Mouse (Mus musculus) intestine, embryonic 16.5 days (tissue): Measurements from ENCODE around the gene Nkain2. TPM values are rescaled to one million over a fixed set of nuclear protein-coding genes. Genes with fewer than 3 reads are reported as not detected.

Experiments
- ATAC-seq: fragments of 200-750 bp; cut with Nextera tagmentation; 2 replicates; pipeline ENCODE4 v1.8.0; 2017; ENCODE audit warnings: moderate TSS enrichment, moderate library complexity
- H3K27ac ChIP-seq: fragments of 300-500 bp; sonication (generic); 2 replicates; pipeline ENCODE4 v1.5.1; 2014; ENCODE audit warnings: mild to moderate bottlenecking, low read length
- H3K27me3 ChIP-seq: fragments of 300-500 bp; sonication (generic); replicated peaks from 2 replicates; pipeline ENCODE4 v1.6.1; 2014; ENCODE audit warnings: low read length, control low read depth, mixed read lengths; ENCODE audit not compliant: control insufficient read depth, insufficient read depth
- H3K36me3 ChIP-seq: fragments of 300-500 bp; sonication (generic); 2 replicates; pipeline ENCODE4 v1.6.1; 2014; ENCODE audit warnings: low read length, control low read depth; ENCODE audit not compliant: control insufficient read depth, insufficient read depth
- H3K4me1 ChIP-seq: fragments of 300-500 bp; sonication (generic); 2 replicates; pipeline ENCODE4 v1.6.1; 2014; ENCODE audit warnings: low read length, control low read depth, mixed read lengths; ENCODE audit not compliant: control insufficient read depth, insufficient read depth
- H3K4me2 ChIP-seq: fragments of 300-500 bp; sonication (generic); 2 replicates; pipeline ENCODE4 v1.6.1; 2014; ENCODE audit warnings: low read depth, low read length, control low read depth
- H3K4me3 ChIP-seq: fragments of 300-500 bp; sonication (generic); 2 replicates; pipeline ENCODE4 v1.5.1; 2014; ENCODE audit warnings: mild to moderate bottlenecking, low read length
- H3K9ac ChIP-seq: fragments of 300-500 bp; sonication (generic); 2 replicates; pipeline ENCODE4 v1.6.1; 2014; ENCODE audit warnings: low read depth, low read length
- H3K9me3 ChIP-seq: fragments of 300-500 bp; sonication (generic); 2 replicates; pipeline ENCODE4 v1.6.1; 2016; ENCODE audit warnings: low read length, control low read depth; ENCODE audit not compliant: control insufficient read depth
- WGBS: fragments of 180-500 bp; shearing (Covaris S2); extraction: QIAGEN DNeasy Blood & Tissue Kit; methylation state at CpG from one replicate; pipeline ENCODE4 v1.1.7; 2014; 5-methylcytosine and 5-hydroxymethylcytosine counted together
- polyA plus RNA-seq: library from polyadenylated mRNA; unstranded; fragments of >200 nt; fragmentation: Nextera tagmentation; extraction: Ambion mirVana; gene quantifications from 2 replicates; pipeline ENCODE4 v1.2.1, GENCODE M21; 2015

Nkain2 gene
- polyA plus RNA-seq, 1 experiment from 2014 or later: 0.61 TPM

DNA sequence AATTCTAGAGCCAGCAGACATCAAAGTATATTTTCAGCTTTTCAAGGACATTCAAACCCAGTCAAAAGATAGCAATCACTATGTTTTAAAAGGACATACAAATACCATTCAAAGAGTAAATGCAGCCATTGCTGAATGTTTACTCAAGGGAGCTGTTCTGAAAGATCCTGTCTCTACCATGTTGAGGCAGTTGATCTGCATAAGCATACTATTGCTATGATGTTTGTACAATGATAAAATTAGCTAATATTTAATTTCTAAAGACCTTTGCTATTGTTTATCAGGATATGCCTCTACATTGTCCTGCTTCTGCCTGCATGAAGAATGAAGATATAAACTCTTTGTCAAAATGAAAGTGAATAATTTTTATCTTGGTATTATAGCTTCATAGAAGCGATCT, 606.6 kb downstream of the Nkain2 start:
- no peak overlapping the region for H3K9ac ChIP-seq
- no peaks in the 10 kb centered on the region for H3K36me3 ChIP-seq
- peak; percentile 91 for ATAC-seq
- no peaks in the 10 kb centered on the region for H3K9me3 ChIP-seq
- no peaks in the 10 kb centered on the region for H3K4me1 ChIP-seq
- no peak overlapping the region for H3K27ac ChIP-seq
- H3K4me2 ChIP-seq: no peak overlapping the region
- no peak overlapping the region for H3K4me3 ChIP-seq
- WGBS: 55% methylated on average over 1 of the region's 1 CpGs
- H3K27me3 ChIP-seq: no peaks in the 10 kb centered on the region

DNA sequence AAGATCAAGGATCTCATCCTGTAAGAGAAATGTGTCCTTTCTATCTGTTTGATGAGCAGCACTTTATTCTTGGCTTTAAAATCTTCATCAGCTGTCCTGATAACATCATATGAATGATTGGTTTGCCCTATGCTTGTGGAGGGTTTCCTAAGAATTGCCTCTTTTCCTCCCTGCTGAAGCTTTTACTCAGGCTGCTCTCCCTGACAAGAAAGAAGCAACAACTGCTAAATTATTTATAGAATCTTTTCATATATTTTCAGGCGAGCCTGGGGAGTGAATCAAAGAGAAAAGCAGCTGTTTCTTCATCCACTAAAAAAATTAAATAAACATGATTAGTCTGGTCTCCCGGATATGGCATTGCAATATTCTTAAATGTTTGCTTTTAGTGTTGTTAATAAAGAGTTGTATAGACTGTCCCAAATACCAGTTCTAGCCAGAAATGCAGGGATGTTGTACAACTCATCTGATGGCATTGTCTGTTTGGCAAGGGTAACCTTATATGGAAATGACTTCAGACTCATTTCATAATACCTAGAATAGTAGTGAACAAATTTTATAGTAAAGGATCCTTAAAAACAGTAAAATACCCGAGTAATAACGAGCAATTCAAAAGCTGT, 646.9 kb downstream of the Nkain2 start:
- H3K4me2 ChIP-seq: no peak overlapping the region
- 54% methylated on average over 4 of the region's 4 CpGs for WGBS
- H3K4me1 ChIP-seq: no peaks in the 10 kb centered on the region
- no peaks in the 10 kb centered on the region for H3K36me3 ChIP-seq
- no peak for ATAC-seq
- H3K4me3 ChIP-seq: no peak overlapping the region
- H3K9me3 ChIP-seq: no peaks in the 10 kb centered on the region
- H3K9ac ChIP-seq: no peak overlapping the region
- no peak overlapping the region for H3K27ac ChIP-seq
- no peaks in the 10 kb centered on the region for H3K27me3 ChIP-seq

DNA sequence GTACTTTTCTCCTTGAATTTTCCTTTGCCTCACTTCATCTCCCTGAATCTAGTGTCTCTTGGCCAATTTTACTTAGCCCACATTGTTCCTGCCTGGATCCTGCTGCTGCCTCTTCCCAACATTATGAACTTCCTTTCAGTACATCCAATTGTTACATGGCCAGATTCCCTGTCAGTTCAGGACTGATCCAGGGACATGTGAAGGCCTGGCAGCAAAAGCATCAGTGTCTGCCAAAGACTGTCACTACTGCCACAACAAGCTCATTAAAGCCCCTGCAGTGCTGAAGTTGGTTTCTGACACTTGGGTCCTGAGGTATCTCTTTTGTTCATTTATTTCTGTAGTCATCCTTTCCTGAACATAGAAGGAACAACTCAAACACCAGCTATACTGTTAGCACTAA, 649.1 kb downstream of the Nkain2 start:
- no peaks in the 10 kb centered on the region for H3K36me3 ChIP-seq
- no peak overlapping the region for H3K4me2 ChIP-seq
- H3K9me3 ChIP-seq: no peaks in the 10 kb centered on the region
- H3K9ac ChIP-seq: no peak overlapping the region
- no peak overlapping the region for H3K4me3 ChIP-seq
- H3K27me3 ChIP-seq: no peaks in the 10 kb centered on the region
- no peak overlapping the region for H3K27ac ChIP-seq
- no peaks in the 10 kb centered on the region for H3K4me1 ChIP-seq
- ATAC-seq: no peak

DNA sequence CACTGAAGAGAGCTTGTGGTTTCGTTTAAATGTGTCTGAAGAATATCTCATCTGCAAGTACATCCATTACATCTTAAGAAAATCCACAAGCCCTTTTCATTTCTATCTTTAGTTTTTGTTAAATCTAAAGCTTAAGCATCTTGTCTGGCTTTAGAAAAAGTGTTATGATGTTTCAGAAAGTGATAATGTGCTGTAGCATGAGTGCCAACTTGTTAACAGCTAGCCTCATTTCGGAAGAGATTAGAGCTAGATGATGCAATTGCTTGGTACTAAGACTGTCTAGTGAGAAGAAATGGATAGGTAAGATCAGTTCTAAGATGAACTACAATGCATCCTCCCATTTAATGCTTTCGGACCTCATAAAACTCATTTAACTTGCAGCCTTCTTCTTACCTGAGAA, 707.3 kb downstream of the Nkain2 start:
- no peaks in the 10 kb centered on the region for H3K4me1 ChIP-seq
- no peak overlapping the region for H3K9ac ChIP-seq
- no peaks in the 10 kb centered on the region for H3K36me3 ChIP-seq
- no peak overlapping the region for H3K27ac ChIP-seq
- H3K4me2 ChIP-seq: no peak overlapping the region
- no peaks in the 10 kb centered on the region for H3K9me3 ChIP-seq
- no peak for ATAC-seq
- 78% methylated on average over 3 of the region's 3 CpGs for WGBS
- no peak overlapping the region for H3K4me3 ChIP-seq
- no peaks in the 10 kb centered on the region for H3K27me3 ChIP-seq

DNA sequence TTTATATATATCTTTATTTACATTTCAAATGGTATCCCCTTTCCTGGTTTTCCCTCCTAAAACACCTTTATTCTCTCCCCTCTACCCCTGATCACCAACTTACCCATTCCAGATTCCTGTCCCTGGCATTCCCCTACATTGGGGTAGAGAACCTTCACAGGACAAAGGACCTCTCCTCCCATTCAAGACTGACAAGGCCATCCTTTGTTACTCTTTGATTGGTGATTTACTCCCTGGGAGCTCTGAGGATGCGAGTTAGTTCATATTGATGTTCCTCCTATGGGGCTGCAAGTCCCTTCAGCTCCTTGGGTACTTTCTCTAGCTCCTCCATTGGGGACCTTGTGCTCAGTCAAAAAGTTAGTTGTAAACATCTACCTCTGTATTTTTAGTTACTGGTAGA, 798.9 kb downstream of the Nkain2 start:
- Histone ChIP-seq H3K9ac (no peak overlapping the region), H3K27me3 (no peaks in the 10 kb centered on the region), H3K36me3 (no peaks in the 10 kb centered on the region), H3K9me3 (no peaks in the 10 kb centered on the region), H3K4me1 (no peaks in the 10 kb centered on the region), H3K4me2 (no peak overlapping the region), H3K4me3 (no peak overlapping the region), H3K27ac (no peak overlapping the region)
- ATAC-seq: no peak
- WGBS: 71% methylated on average over 1 of the region's 1 CpGs

DNA sequence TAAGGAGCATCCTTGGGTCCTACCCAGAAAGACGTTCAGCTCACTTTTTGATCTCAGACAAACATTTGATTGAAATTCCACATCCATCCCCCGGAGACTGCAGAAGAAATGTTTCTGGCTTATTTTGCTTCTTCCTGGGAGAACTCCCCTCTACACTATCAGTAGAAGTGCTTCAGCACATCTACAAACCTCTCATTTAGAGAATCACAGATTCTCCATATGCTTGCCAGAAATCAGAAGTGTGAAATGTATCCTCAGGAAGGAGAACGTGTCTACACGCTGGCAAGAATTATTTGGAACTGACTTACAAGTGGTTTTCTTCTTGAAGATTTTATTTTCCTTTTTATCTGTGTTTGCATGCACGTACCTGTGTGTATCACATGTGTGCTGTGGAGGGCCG, 829.9 kb downstream of the Nkain2 start:
- ATAC-seq: no peak
- Histone ChIP-seq H3K4me2 (no peak overlapping the region), H3K36me3 (no peaks in the 10 kb centered on the region), H3K4me1 (no peaks in the 10 kb centered on the region), H3K9me3 (no peaks in the 10 kb centered on the region), H3K27ac (no peak overlapping the region), H3K9ac (no peak overlapping the region), H3K27me3 (no peaks in the 10 kb centered on the region), H3K4me3 (no peak overlapping the region)
- 79% methylated on average over 6 of the region's 6 CpGs for WGBS

DNA sequence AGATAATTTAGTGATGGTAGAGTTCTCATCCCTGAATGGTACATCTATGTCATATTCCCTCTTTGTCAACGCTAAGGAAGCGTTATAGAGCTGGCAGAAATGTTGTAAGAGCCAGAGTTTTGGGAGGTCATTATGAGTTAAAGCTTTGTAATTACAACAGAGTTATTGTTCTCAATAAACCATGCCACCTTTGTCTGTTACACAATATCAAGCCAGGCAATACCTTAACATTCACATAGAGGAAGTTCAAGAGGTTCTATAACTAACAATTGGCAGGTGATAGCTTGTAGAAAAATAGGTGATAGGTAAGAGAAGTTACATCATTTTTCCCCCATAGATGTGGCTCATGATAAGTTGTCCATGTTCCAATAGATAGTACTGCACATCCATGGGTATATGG, 832.0 kb downstream of the Nkain2 start:
- no peaks in the 10 kb centered on the region for H3K36me3 ChIP-seq
- no peak overlapping the region for H3K9ac ChIP-seq
- no peaks in the 10 kb centered on the region for H3K4me1 ChIP-seq
- H3K27ac ChIP-seq: no peak overlapping the region
- 83% methylated on average over 2 of the region's 2 CpGs for WGBS
- ATAC-seq: no peak
- no peaks in the 10 kb centered on the region for H3K27me3 ChIP-seq
- no peak overlapping the region for H3K4me3 ChIP-seq
- H3K4me2 ChIP-seq: no peak overlapping the region
- no peaks in the 10 kb centered on the region for H3K9me3 ChIP-seq

DNA sequence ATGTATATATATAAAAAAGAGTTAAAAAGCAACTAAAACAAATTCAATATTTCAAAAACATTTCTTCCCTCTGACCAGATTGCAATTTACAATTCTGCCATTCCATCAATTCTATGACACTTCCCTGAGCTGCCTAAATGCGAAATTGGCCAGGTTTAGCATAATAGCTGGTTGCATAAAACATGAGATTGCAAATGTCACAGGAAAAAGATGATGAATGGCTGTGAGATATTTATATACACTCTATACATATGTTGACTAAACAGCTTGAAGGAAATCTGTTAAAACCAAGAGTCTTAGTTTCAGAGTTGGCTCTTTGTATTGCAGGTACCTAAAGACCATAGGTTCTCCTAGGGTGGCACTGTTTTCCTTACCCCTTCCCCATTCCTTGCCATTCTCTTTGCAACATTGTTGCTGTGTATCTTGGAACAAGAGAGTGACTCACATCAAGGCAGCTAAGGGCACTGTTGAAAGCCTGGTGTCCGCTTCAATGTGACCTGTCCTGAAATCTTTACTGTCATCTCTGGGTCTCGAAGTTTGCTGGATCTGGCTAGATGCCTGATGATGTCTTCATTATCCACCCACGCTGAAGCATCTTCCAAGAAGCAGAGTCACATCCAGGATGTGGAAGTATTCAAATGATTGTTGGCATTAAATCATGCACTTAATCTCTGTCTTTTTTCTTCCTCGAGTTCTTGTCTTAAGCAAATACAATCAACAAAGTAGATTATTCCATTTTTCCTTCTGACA, 837.5 kb downstream of the Nkain2 start:
- Histone ChIP-seq H3K4me3 (no peak overlapping the region), H3K36me3 (no peaks in the 10 kb centered on the region), H3K4me2 (no peak overlapping the region), H3K27ac (no peak overlapping the region), H3K9me3 (no peaks in the 10 kb centered on the region), H3K9ac (no peak overlapping the region), H3K4me1 (no peaks in the 10 kb centered on the region), H3K27me3 (no peaks in the 10 kb centered on the region)
- WGBS: 73% methylated on average over 5 of the region's 5 CpGs
- no peak for ATAC-seq

DNA sequence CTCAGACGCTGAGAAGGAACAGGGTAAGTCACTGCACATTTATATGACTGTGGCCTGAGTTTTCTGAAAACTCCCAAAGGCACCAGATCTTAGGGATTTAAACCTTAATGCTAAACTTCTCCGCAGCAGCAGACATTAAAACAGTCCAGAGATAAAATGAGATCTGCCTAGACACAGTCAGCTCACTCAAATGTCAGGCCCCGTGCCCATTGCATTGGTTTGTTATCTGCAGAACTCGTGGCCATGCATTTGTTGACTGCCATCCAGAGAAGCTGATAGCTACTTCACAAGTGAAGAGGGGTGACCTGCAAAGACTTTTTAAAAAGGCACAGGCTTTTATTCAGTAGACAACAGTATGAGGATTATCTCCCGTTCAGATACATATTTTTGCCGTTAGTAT, 838.2 kb downstream of the Nkain2 start:
- H3K4me3 ChIP-seq: no peak overlapping the region
- no peak overlapping the region for H3K4me2 ChIP-seq
- no peaks in the 10 kb centered on the region for H3K36me3 ChIP-seq
- 78% methylated on average over 6 of the region's 6 CpGs for WGBS
- no peaks in the 10 kb centered on the region for H3K4me1 ChIP-seq
- H3K9ac ChIP-seq: no peak overlapping the region
- H3K27ac ChIP-seq: no peak overlapping the region
- no peak for ATAC-seq
- no peaks in the 10 kb centered on the region for H3K9me3 ChIP-seq
- H3K27me3 ChIP-seq: no peaks in the 10 kb centered on the region

DNA sequence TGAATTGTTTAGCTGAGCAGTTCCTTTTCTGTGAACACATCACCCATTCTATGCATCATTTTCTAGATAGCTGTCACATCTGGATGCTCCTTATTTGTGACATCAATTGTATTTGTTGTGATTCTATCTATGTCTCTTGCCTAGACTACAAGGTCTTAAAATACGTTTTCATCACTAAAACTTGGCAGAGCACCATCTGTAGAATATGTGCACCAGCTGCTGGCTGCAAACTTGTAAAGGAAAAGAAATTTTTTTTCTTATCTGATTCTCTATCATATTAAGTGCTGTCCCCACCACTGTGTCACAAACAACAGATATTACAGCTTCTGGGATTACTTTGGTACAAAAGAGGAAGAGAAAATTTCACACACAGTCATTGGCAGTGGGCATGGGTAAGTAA, 860.3 kb downstream of the Nkain2 start:
- no peak for ATAC-seq
- Histone ChIP-seq H3K27me3 (no peaks in the 10 kb centered on the region), H3K4me3 (no peak overlapping the region), H3K9ac (no peak overlapping the region), H3K4me2 (no peak overlapping the region), H3K4me1 (no peaks in the 10 kb centered on the region), H3K9me3 (no peaks in the 10 kb centered on the region), H3K36me3 (no peaks in the 10 kb centered on the region), H3K27ac (no peak overlapping the region)
- 52% methylated on average over 1 of the region's 1 CpGs for WGBS
